Mouse (Mus musculus) erythroblast, embryonic 14.5 days (primary cell): ENCODE results near the gene Pef1.

Source experiments
- GATA1 ChIP-seq: IDR thresholded peaks from 2 replicates; pipeline ENCODE4 v1.6.1; 2012; ENCODE audit warnings: low read length, inconsistent platforms, mixed read lengths
- TAL1 ChIP-seq: IDR thresholded peaks from 3 replicates; pipeline ENCODE4 v1.6.1; 2012; ENCODE audit warnings: low read length, inconsistent platforms, mixed read lengths

DNA sequence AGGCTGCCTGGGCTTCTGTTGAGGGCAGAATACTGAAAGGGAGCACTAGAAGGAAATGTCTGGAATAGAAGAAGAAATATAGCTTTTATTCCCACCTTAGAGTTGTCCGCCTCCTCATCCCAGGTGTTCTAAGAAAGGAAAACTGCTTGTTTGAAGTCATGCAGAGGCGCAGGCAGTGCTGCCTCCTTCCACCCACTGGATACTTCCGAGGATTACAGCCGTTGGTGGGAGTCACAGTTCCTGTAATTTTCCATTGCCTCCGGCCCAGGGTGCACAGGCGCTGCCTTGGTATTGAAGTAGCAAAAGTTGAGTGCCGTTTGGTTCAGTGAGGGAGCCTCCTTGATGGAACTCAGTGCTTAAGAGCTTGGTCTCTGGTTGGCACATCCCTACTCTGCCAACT, 7.7 kb downstream of the Pef1 start:
- TF ChIP-seq GATA1 (no peak), TAL1 (no peak)
